Mouse (Mus musculus) midbrain, embryonic 14.5 days (tissue): Measurements from ENCODE around the gene Extl1. TPM values are rescaled to one million over a fixed set of nuclear protein-coding genes. Genes with fewer than 3 reads are reported as not detected.
"Not testable (repeated sequence)": the region's sequence is repeated elsewhere in the genome, so short reads cannot be mapped to it uniquely, and the experiment has no call there.

Experiments
- ATAC-seq: fragments of 200-750 bp; cut with Nextera tagmentation; 2 replicates; pipeline ENCODE4 v1.8.0; 2017; ENCODE audit warnings: moderate number of reproducible peaks, moderate library complexity; ENCODE audit not compliant: low FRiP score, low TSS enrichment
- DNase-seq: peaks from one replicate; pipeline ENCODE4 v3.0.0-alpha.2; 2015
- H3K27ac ChIP-seq: fragments of 300-500 bp; sonication (generic); replicated peaks from 2 replicates; pipeline ENCODE4 v1.5.1; 2014; ENCODE audit warnings: mild to moderate bottlenecking, low read depth, low read length, moderate library complexity
- H3K27me3 ChIP-seq: fragments of 300-500 bp; sonication (generic); 2 replicates; pipeline ENCODE4 v1.6.1; 2014; ENCODE audit warnings: low read length, control low read depth, mixed read lengths; ENCODE audit not compliant: control insufficient read depth, insufficient read depth
- H3K36me3 ChIP-seq: fragments of 300-500 bp; sonication (generic); 2 replicates; pipeline ENCODE4 v1.6.1; 2014; ENCODE audit warnings: low read length, control low read depth; ENCODE audit not compliant: control insufficient read depth, insufficient read depth
- H3K4me1 ChIP-seq: fragments of 300-500 bp; sonication (generic); 2 replicates; pipeline ENCODE4 v1.6.1; 2014; ENCODE audit warnings: mild to moderate bottlenecking, antibody characterized with exemption, low read length, control low read depth; ENCODE audit not compliant: control insufficient read depth, insufficient read depth
- H3K4me2 ChIP-seq: fragments of 300-500 bp; sonication (generic); 2 replicates; pipeline ENCODE4 v1.6.1; 2014; ENCODE audit warnings: mild to moderate bottlenecking, low read length, moderate library complexity
- H3K4me3 ChIP-seq: fragments of 300-500 bp; sonication (generic); replicated peaks from 2 replicates; pipeline ENCODE4 v1.5.1; 2014; ENCODE audit warnings: low read depth, low read length
- H3K9ac ChIP-seq: fragments of 300-500 bp; sonication (generic); replicated peaks from 2 replicates; pipeline ENCODE4 v1.6.1; 2014; ENCODE audit warnings: mild to moderate bottlenecking, low read length, moderate library complexity
- H3K9me3 ChIP-seq: fragments of 300-500 bp; sonication (generic); 2 replicates; pipeline ENCODE4 v1.6.1; 2016; ENCODE audit warnings: low read length, control low read depth, mixed read lengths; ENCODE audit not compliant: control insufficient read depth
- WGBS: fragments of 180-500 bp; shearing (Covaris S2); extraction: QIAGEN DNeasy Blood & Tissue Kit; methylation state at CpG from one replicate; pipeline ENCODE4 v1.1.7; 2014; 5-methylcytosine and 5-hydroxymethylcytosine counted together
- polyA plus RNA-seq: library from polyadenylated mRNA; unstranded; fragments of >200 nt; fragmentation: Nextera tagmentation; extraction: Ambion mirVana; gene quantifications from 2 replicates; pipeline ENCODE4 v1.2.1, GENCODE M21; 2014

Gene Extl1
- polyA plus RNA-seq, 1 experiment from 2014 or later: 0.28 TPM

- H3K4me3 ChIP-seq: no peak overlapping the region
These were observed 41.4 kb downstream of the Extl1 start for GRCm38 (mm10) chr4:134342213-134342779.

GRCm38 (mm10) chr4:134341231-134341630 lies 42.4 kb downstream of the Extl1 start:
- peaks cover 31% of the 10 kb centered on the region for H3K27me3 ChIP-seq
- H3K9me3 ChIP-seq, DNase-seq, H3K36me3 ChIP-seq, H3K27ac ChIP-seq, H3K4me2 ChIP-seq, ATAC-seq, H3K9ac ChIP-seq, H3K4me3 ChIP-seq, H3K4me1 ChIP-seq: not testable (repeated sequence)
- WGBS: 69% methylated on average over 6 of the region's 6 CpGs

More at GRCm38 (mm10) chr4:134342213-134342779, 41.4 kb downstream of the Extl1 start:
- Histone ChIP-seq H3K9ac (no peak overlapping the region), H3K4me2 (no peak overlapping the region), H3K27ac (no peak overlapping the region), H3K9me3 (no peaks in the 10 kb centered on the region), H3K4me1 (no peaks in the 10 kb centered on the region; the same call in 1 of the 2 replicates), H3K36me3 (no peaks in the 10 kb centered on the region), H3K27me3 (peaks cover 31% of the 10 kb centered on the region)
- 46% methylated on average over 11 of the region's 11 CpGs for WGBS
- ATAC-seq: no peak
- DNase-seq: no peak

- Histone ChIP-seq H3K9ac (no peak overlapping the region), H3K9me3 (no peaks in the 10 kb centered on the region), H3K4me3 (no peak overlapping the region), H3K27me3 (no peaks in the 10 kb centered on the region), H3K27ac (no peak overlapping the region), H3K4me1 (no peaks in the 10 kb centered on the region), H3K4me2 (no peak overlapping the region), H3K36me3 (no peaks in the 10 kb centered on the region)
- WGBS: 58% methylated on average over 5 of the region's 5 CpGs
- ATAC-seq: no peak
- DNase-seq: no peak
These were observed 53.4 kb downstream of the Extl1 start for GRCm38 (mm10) chr4:134330281-134330680.

GRCm38 (mm10) chr4:134328832-134329231 lies 54.8 kb downstream of the Extl1 start:
- H3K27ac ChIP-seq: no peak overlapping the region
- H3K4me1 ChIP-seq: no peaks in the 10 kb centered on the region
- H3K36me3 ChIP-seq: no peaks in the 10 kb centered on the region
- H3K9ac ChIP-seq: no peak overlapping the region
- H3K4me2 ChIP-seq: no peak overlapping the region
- DNase-seq (no peak), ATAC-seq (no peak)
- H3K4me3 ChIP-seq: no peak overlapping the region
- H3K27me3 ChIP-seq: no peaks in the 10 kb centered on the region
- H3K9me3 ChIP-seq: no peaks in the 10 kb centered on the region
- 85% methylated on average over 8 of the region's 8 CpGs for WGBS

- no peak overlapping the region for H3K4me3 ChIP-seq
These were observed 55.5 kb downstream of the Extl1 start for GRCm38 (mm10) chr4:134328151-134328550.

GRCm38 (mm10) chr4:134326859-134327530 lies 56.7 kb downstream of the Extl1 start:
- Histone ChIP-seq H3K4me3 (no peak overlapping the region), H3K9me3 (no peaks in the 10 kb centered on the region), H3K27me3 (no peaks in the 10 kb centered on the region), H3K36me3 (no peaks in the 10 kb centered on the region), H3K4me2 (no peak overlapping the region), H3K4me1 (no peaks in the 10 kb centered on the region), H3K9ac (no peak overlapping the region), H3K27ac (no peak overlapping the region)
- ATAC-seq (no peak), DNase-seq (no peak)
- 57% methylated on average over 5 of the region's 5 CpGs for WGBS

More at GRCm38 (mm10) chr4:134328151-134328550, 55.5 kb downstream of the Extl1 start:
- Histone ChIP-seq H3K27ac (no peak overlapping the region), H3K4me2 (no peak overlapping the region), H3K9ac (no peak overlapping the region), H3K9me3 (no peaks in the 10 kb centered on the region), H3K36me3 (no peaks in the 10 kb centered on the region), H3K4me1 (no peaks in the 10 kb centered on the region), H3K27me3 (no peaks in the 10 kb centered on the region)
- no peak for DNase-seq
- WGBS: 63% methylated on average over 8 of the region's 8 CpGs
- no peak for ATAC-seq

- H3K27ac ChIP-seq: no peak overlapping the region
- H3K4me2 ChIP-seq: no peak overlapping the region
- no peaks in the 10 kb centered on the region for H3K36me3 ChIP-seq
- H3K4me3 ChIP-seq: no peak overlapping the region
- ATAC-seq (no peak), DNase-seq (no peak)
- H3K27me3 ChIP-seq: no peaks in the 10 kb centered on the region
- H3K9ac ChIP-seq: no peak overlapping the region
- WGBS: 87% methylated on average over 5 of the region's 5 CpGs
- H3K4me1 ChIP-seq: no peaks in the 10 kb centered on the region
- H3K9me3 ChIP-seq: no peaks in the 10 kb centered on the region
These were observed 59.0 kb downstream of the Extl1 start for GRCm38 (mm10) chr4:134324655-134325054.

- DNase-seq (no peak), ATAC-seq (no peak)
- H3K36me3 ChIP-seq: no peaks in the 10 kb centered on the region
- 68% methylated on average over 3 of the region's 3 CpGs for WGBS
- no peak overlapping the region for H3K4me3 ChIP-seq
- H3K27me3 ChIP-seq: no peaks in the 10 kb centered on the region
- no peak overlapping the region for H3K27ac ChIP-seq
- H3K9ac ChIP-seq: no peak overlapping the region
- no peaks in the 10 kb centered on the region for H3K9me3 ChIP-seq
- H3K4me2 ChIP-seq: no peak overlapping the region
- no peaks in the 10 kb centered on the region for H3K4me1 ChIP-seq
These were observed 62.1 kb downstream of the Extl1 start for GRCm38 (mm10) chr4:134321524-134321923.

- no peak overlapping the region for H3K4me2 ChIP-seq
- H3K27me3 ChIP-seq: no peaks in the 10 kb centered on the region
- no peak overlapping the region for H3K27ac ChIP-seq
- H3K4me3 ChIP-seq: no peak overlapping the region
- H3K36me3 ChIP-seq: no peaks in the 10 kb centered on the region
- 86% methylated on average over 5 of the region's 5 CpGs for WGBS
- no peaks in the 10 kb centered on the region for H3K9me3 ChIP-seq
- ATAC-seq (no peak), DNase-seq (no peak)
- no peaks in the 10 kb centered on the region for H3K4me1 ChIP-seq
- no peak overlapping the region for H3K9ac ChIP-seq
These were observed 64.0 kb downstream of the Extl1 start for GRCm38 (mm10) chr4:134319674-134320073.
